Mouse (Mus musculus) neural tube, embryonic 10.5 days (tissue): ENCODE measurements around the gene Trat1.

Source experiments
- DNase-seq: peaks from one replicate; pipeline ENCODE4 v3.0.0-alpha.2; 2017; ENCODE audit warnings: low spot score; ENCODE audit errors: extremely low spot score

Gene Trat1

GRCm38 (mm10) chr16:48720259-48720658, 51.6 kb downstream of the Trat1 start:
- no peak for DNase-seq

- no peak for DNase-seq
Observed at GRCm38 (mm10) chr16:48719679-48720078, 52.1 kb downstream of the Trat1 start.

- DNase-seq: no peak
Observed at GRCm38 (mm10) chr16:48716343-48716742, 55.5 kb downstream of the Trat1 start.

DNA sequence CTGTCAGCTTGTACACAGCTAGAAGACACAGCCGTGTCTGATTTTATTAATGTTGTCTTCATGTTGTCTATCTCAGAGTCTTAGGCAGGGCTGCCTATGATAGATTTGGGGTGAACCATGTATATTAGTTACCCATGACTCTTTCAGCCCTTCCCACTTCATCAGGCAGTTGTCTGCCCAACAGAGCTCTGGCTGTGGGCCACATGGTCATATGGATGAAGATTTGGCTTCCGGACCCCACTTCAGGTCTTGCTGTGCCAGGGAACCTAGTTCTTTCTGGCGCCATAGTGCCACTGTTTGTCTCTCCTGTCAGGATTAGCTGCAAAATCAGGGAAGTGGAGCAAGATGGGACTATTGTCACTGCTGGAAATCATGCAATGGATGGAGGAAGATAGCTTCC, 69.9 kb downstream of the Trat1 start:
- no peak for DNase-seq
